Mouse (Mus musculus): ENCODE measurements at regions not wholly inside any gene's neighbourhood (a gene's known extent, or its start where the extent isn't known, plus 50 kb on each side); places are given as distances from the start of the nearest gene placed in this dataset.

- TF ChIP-seq E2F4 (IDR thresholded peaks at IDR 0.05; ENCODE audit: borderline replicate concordance, low read depth, low read length) (no peak), POLR2A (IDR thresholded peaks at IDR 0.05; ENCODE audit: control insufficient read depth in 1 of 2, insufficient read depth in 1 of 2, low read depth in 1 of 2, low read length in 2 of 2, poor library complexity in 1 of 2) (no peak), EP300 (IDR thresholded peaks at IDR 0.05; ENCODE audit: low read depth in 1 of 2, low read length in 2 of 2) (peak; percentile 91 to 92), CTCF (IDR thresholded peaks at IDR 0.05 in 2 of 3, conservative IDR thresholded peaks at IDR 0.05 in 1 of 3; ENCODE audit: control insufficient read depth in 1 of 3, insufficient read depth in 1 of 3, low read depth in 2 of 3, low read length in 3 of 3, poor library complexity in 1 of 3, severe bottlenecking in 1 of 3) (no peak), GATA1 (IDR thresholded peaks at IDR 0.05; ENCODE audit: low read depth, low read length) (peak; percentile 90), SIN3A (IDR thresholded peaks at IDR 0.05; ENCODE audit: low read length) (no peak; the same call in 1 of the 2 replicates), MYB (IDR thresholded peaks at IDR 0.05; ENCODE audit: low read depth, low read length) (no peak), SMC3 (IDR thresholded peaks at IDR 0.05; ENCODE audit: low read depth, low read length) (no peak)
These were observed 421.6 kb upstream of the Zfp462 start for GRCm38 (mm10) chr4:54523283-54523682.
